Mouse (Mus musculus): ENCODE results near the gene Gnb1l.

GRCm38 (mm10) chr16:18474021-18474420, 24.5 kb upstream of the Gnb1l start:
- no peak for TF ChIP-seq CTCF (IDR thresholded peaks at IDR 0.05; ENCODE audit: control insufficient read depth, insufficient read depth, insufficient read length)
- no peak for TF ChIP-seq MAX (IDR thresholded peaks at IDR 0.05)
- TF ChIP-seq USF1 (IDR thresholded peaks at IDR 0.05; ENCODE audit: low read depth), result no peak
- TF ChIP-seq MYOD1 (IDR thresholded peaks at IDR 0.05; ENCODE audit: control insufficient read depth, insufficient read length, low read depth), result no peak
- no peak for TF ChIP-seq FOSL1 (IDR thresholded peaks at IDR 0.05; ENCODE audit: insufficient read depth, low read length, poor library complexity, severe bottlenecking)
- TF ChIP-seq MYOG (IDR thresholded peaks at IDR 0.05; ENCODE audit: control insufficient read depth, extremely low read depth, insufficient read length), result no peak
